Mouse (Mus musculus) stomach, embryonic 14.5 days (tissue): ENCODE results near the gene Chuk. TPM values are rescaled to one million over a fixed set of nuclear protein-coding genes. Genes with fewer than 3 reads are reported as not detected.

Experiments
- ATAC-seq: fragments of 200-750 bp; cut with Nextera tagmentation; 2 replicates; pipeline ENCODE4 v1.8.0; 2017; ENCODE audit warnings: low read depth, moderate TSS enrichment; ENCODE audit not compliant: insufficient number of reproducible peaks, insufficient read depth, low FRiP score
- H3K27ac ChIP-seq: fragments of 300-500 bp; sonication (generic); 2 replicates; pipeline ENCODE4 v1.5.1; 2014; ENCODE audit warnings: mild to moderate bottlenecking, low read length, moderate library complexity, mixed read lengths
- H3K27me3 ChIP-seq: fragments of 300-500 bp; sonication (generic); 2 replicates; pipeline ENCODE4 v1.6.1; 2014; ENCODE audit warnings: low read length, control low read depth, mixed read lengths; ENCODE audit not compliant: control insufficient read depth, insufficient read depth
- H3K36me3 ChIP-seq: fragments of 300-500 bp; sonication (generic); 2 replicates; pipeline ENCODE4 v1.6.1; 2014; ENCODE audit warnings: mild to moderate bottlenecking, control low read depth, low read length, moderate library complexity, mixed read lengths; ENCODE audit not compliant: control insufficient read depth, insufficient read depth
- H3K4me1 ChIP-seq: fragments of 300-500 bp; sonication (generic); 2 replicates; pipeline ENCODE4 v1.6.1; 2014; ENCODE audit warnings: low read length, control low read depth, mixed read lengths; ENCODE audit not compliant: control insufficient read depth, insufficient read depth
- H3K4me2 ChIP-seq: fragments of 300-500 bp; sonication (generic); replicated peaks from 2 replicates; pipeline ENCODE4 v1.6.1; 2014; ENCODE audit warnings: low read depth, low read length, control low read depth
- H3K4me3 ChIP-seq: fragments of 300-500 bp; sonication (generic); 2 replicates; pipeline ENCODE4 v1.5.1; 2014; ENCODE audit warnings: low read depth, low read length, control low read depth
- H3K9ac ChIP-seq: fragments of 300-500 bp; sonication (generic); replicated peaks from 2 replicates; pipeline ENCODE4 v1.6.1; 2014; ENCODE audit warnings: low read depth, mild to moderate bottlenecking, control low read depth, low read length, moderate library complexity, mixed read lengths
- H3K9me3 ChIP-seq: fragments of 300-500 bp; sonication (generic); 2 replicates; pipeline ENCODE4 v1.6.1; 2016; ENCODE audit warnings: low read depth, low read length, control low read depth; ENCODE audit not compliant: control insufficient read depth
- WGBS: fragments of 180-500 bp; shearing (Covaris S2); extraction: QIAGEN DNeasy Blood & Tissue Kit; methylation state at CpG from one replicate; pipeline ENCODE4 v1.1.7; 2014; 5-methylcytosine and 5-hydroxymethylcytosine counted together
- polyA plus RNA-seq: library from polyadenylated mRNA; unstranded; fragments of >200 nt; fragmentation: Nextera tagmentation; extraction: Ambion mirVana; gene quantifications from 2 replicates; pipeline ENCODE4 v1.2.1, GENCODE M21; 2014

Chuk gene
- polyA plus RNA-seq, 1 experiment from 2014 or later = 44.8 TPM

GRCm38 (mm10) chr19:44068232-44068631 is 39.0 kb downstream of the Chuk start:
- no peak overlapping the region for H3K27ac ChIP-seq
- 0 out of 2 replicates have a peak, but pooled peaks cover 3% of the 10 kb centered on the region for H3K4me1 ChIP-seq
- H3K9me3 ChIP-seq = no peaks in the 10 kb centered on the region
- no peak overlapping the region for H3K9ac ChIP-seq
- H3K36me3 ChIP-seq = peaks cover 7% of the 10 kb centered on the region
- H3K4me2 ChIP-seq = peak overlapping the region; percentile 83
- H3K27me3 ChIP-seq = no peaks in the 10 kb centered on the region
- WGBS = 74% methylated on average over 4 of the region's 4 CpGs
- no peak for ATAC-seq
- peak overlapping the region; percentile 79 for H3K4me3 ChIP-seq

- peak overlapping the region; percentile 18 for H3K4me2 ChIP-seq
- 0 out of 2 replicates have a peak, but pooled peaks cover 3% of the 10 kb centered on the region for H3K4me1 ChIP-seq
- no peak for ATAC-seq
- no peaks in the 10 kb centered on the region for H3K9me3 ChIP-seq
- WGBS = 69% methylated on average over 9 of the region's 9 CpGs
- H3K9ac ChIP-seq = no peak overlapping the region
- peaks cover 7% of the 10 kb centered on the region for H3K36me3 ChIP-seq
- no peak overlapping the region for H3K27ac ChIP-seq
- no peak overlapping the region for H3K4me3 ChIP-seq
- no peaks in the 10 kb centered on the region for H3K27me3 ChIP-seq
These were observed 39.8 kb downstream of the Chuk start for GRCm38 (mm10) chr19:44067323-44068049.

- 0 out of 2 replicates have a peak, but pooled peaks cover 3% of the 10 kb centered on the region for H3K4me1 ChIP-seq
- H3K9ac ChIP-seq = no peak overlapping the region
- no peak overlapping the region for H3K4me2 ChIP-seq
- ATAC-seq = no peak
- H3K4me3 ChIP-seq = no peak overlapping the region
- no peaks in the 10 kb centered on the region for H3K27me3 ChIP-seq
- WGBS = 84% methylated on average over 2 of the region's 2 CpGs
- no peak overlapping the region for H3K27ac ChIP-seq
- H3K9me3 ChIP-seq = no peaks in the 10 kb centered on the region
- peaks cover 7% of the 10 kb centered on the region for H3K36me3 ChIP-seq
These were observed 42.5 kb downstream of the Chuk start for GRCm38 (mm10) chr19:44064734-44065133.

GRCm38 (mm10) chr19:44063773-44064172 is 43.5 kb downstream of the Chuk start:
- 79% methylated on average over 7 of the region's 7 CpGs for WGBS
- Histone ChIP-seq H3K9me3 (no peaks in the 10 kb centered on the region), H3K9ac (no peak overlapping the region), H3K4me1 (0 out of 2 replicates have a peak, but pooled peaks cover 3% of the 10 kb centered on the region), H3K4me2 (no peak overlapping the region), H3K27ac (no peak overlapping the region), H3K4me3 (no peak overlapping the region), H3K36me3 (peaks cover 12% of the 10 kb centered on the region), H3K27me3 (no peaks in the 10 kb centered on the region)
- ATAC-seq = no peak

- ATAC-seq = no peak
- Histone ChIP-seq H3K36me3 (peaks cover 16% of the 10 kb centered on the region), H3K9me3 (no peaks in the 10 kb centered on the region), H3K27ac (no peak overlapping the region), H3K4me1 (no peaks in the 10 kb centered on the region), H3K27me3 (no peaks in the 10 kb centered on the region), H3K4me3 (no peak overlapping the region), H3K9ac (no peak overlapping the region), H3K4me2 (no peak overlapping the region)
- 84% methylated on average over 3 of the region's 3 CpGs for WGBS
These were observed 47.1 kb downstream of the Chuk start for GRCm38 (mm10) chr19:44060226-44060625.

- no peak overlapping the region for H3K27ac ChIP-seq
- H3K4me1 ChIP-seq = no peaks in the 10 kb centered on the region
- H3K36me3 ChIP-seq = peaks cover 12% of the 10 kb centered on the region; the same call in 1 of the 2 replicates
- 76% methylated on average over 4 of the region's 4 CpGs for WGBS
- ATAC-seq = no peak
- no peak overlapping the region for H3K4me3 ChIP-seq
- H3K9ac ChIP-seq = no peak overlapping the region
- H3K9me3 ChIP-seq = no peaks in the 10 kb centered on the region
- no peaks in the 10 kb centered on the region for H3K27me3 ChIP-seq
- H3K4me2 ChIP-seq = no peak overlapping the region
These were observed 52.0 kb downstream of the Chuk start for GRCm38 (mm10) chr19:44055173-44055826.

- Histone ChIP-seq H3K4me2 (no peak overlapping the region), H3K27ac (no peak overlapping the region), H3K36me3 (no peaks in the 10 kb centered on the region; the same call in none of the 2 replicates), H3K9ac (no peak overlapping the region), H3K4me3 (no peak overlapping the region), H3K27me3 (no peaks in the 10 kb centered on the region), H3K4me1 (no peaks in the 10 kb centered on the region), H3K9me3 (no peaks in the 10 kb centered on the region)
- peak; percentile 42; the same call in 1 of the 2 replicates for ATAC-seq
- 58% methylated on average over 4 of the region's 4 CpGs for WGBS
These were observed 56.9 kb downstream of the Chuk start for GRCm38 (mm10) chr19:44050388-44050787.

GRCm38 (mm10) chr19:44049282-44049681 is 58.0 kb downstream of the Chuk start:
- H3K27ac ChIP-seq = no peak overlapping the region
- WGBS = 64% methylated on average over 3 of the region's 3 CpGs
- H3K9me3 ChIP-seq = no peaks in the 10 kb centered on the region
- no peaks in the 10 kb centered on the region for H3K4me1 ChIP-seq
- no peak for ATAC-seq
- H3K27me3 ChIP-seq = no peaks in the 10 kb centered on the region
- H3K4me2 ChIP-seq = no peak overlapping the region
- no peak overlapping the region for H3K9ac ChIP-seq
- no peak overlapping the region for H3K4me3 ChIP-seq
- peaks cover 4% of the 10 kb centered on the region for H3K36me3 ChIP-seq
